Mouse (Mus musculus) embryo, embryonic 10.5 days (tissue): ENCODE results near the gene Mrps15.
"Not testable (repeated sequence)": the region's sequence is repeated elsewhere in the genome, so short reads cannot be mapped to it uniquely, and the experiment has no call there.

Source experiments
- DNase-seq: peaks from one replicate; pipeline ENCODE4 v3.0.0-alpha.2; 2015; ENCODE audit warnings: low spot score

The Mrps15 gene

GRCm38 (mm10) chr4:126077833-126078232, 31.1 kb downstream of the Mrps15 start:
- DNase-seq = no peak

- no peak for DNase-seq
These were observed 32.5 kb downstream of the Mrps15 start for GRCm38 (mm10) chr4:126079266-126079665.

- DNase-seq = no peak
These were observed 34.9 kb downstream of the Mrps15 start for GRCm38 (mm10) chr4:126081601-126082000.

- DNase-seq = no peak
These were observed 36.3 kb downstream of the Mrps15 start for GRCm38 (mm10) chr4:126083021-126083420.

- DNase-seq = no peak
These were observed 37.7 kb downstream of the Mrps15 start for GRCm38 (mm10) chr4:126084382-126084781.

- DNase-seq = peak; percentile 92
These were observed 39.4 kb downstream of the Mrps15 start for GRCm38 (mm10) chr4:126085996-126086576.

GRCm38 (mm10) chr4:126090101-126090847, 43.5 kb downstream of the Mrps15 start:
- DNase-seq = no peak

- no peak for DNase-seq
These were observed 44.1 kb downstream of the Mrps15 start for GRCm38 (mm10) chr4:126090848-126091124.

- DNase-seq = no peak
These were observed 45.1 kb downstream of the Mrps15 start for GRCm38 (mm10) chr4:126091873-126092272.

GRCm38 (mm10) chr4:126095622-126096430, 49.1 kb downstream of the Mrps15 start:
- not testable (repeated sequence) for DNase-seq

GRCm38 (mm10) chr4:126096464-126097111, 49.9 kb downstream of the Mrps15 start, which contains the start of gene Lsm10:
Gene Lsm10, plus strand, starts transcription at chr4:126096623.
- peak; percentile 98 for DNase-seq

- no peak for DNase-seq
These were observed 51.1 kb downstream of the Mrps15 start for GRCm38 (mm10) chr4:126097711-126098253.

- no peak for DNase-seq
These were observed 52.6 kb downstream of the Mrps15 start for GRCm38 (mm10) chr4:126099365-126099764.

- no peak for DNase-seq
These were observed 54.0 kb downstream of the Mrps15 start for GRCm38 (mm10) chr4:126100764-126101163.

GRCm38 (mm10) chr4:126102061-126102841, 55.5 kb downstream of the Mrps15 start:
- peak; percentile 22 for DNase-seq

- DNase-seq = peak; percentile 78
These were observed 56.4 kb downstream of the Mrps15 start for GRCm38 (mm10) chr4:126103057-126103581.

- DNase-seq = peak; percentile 99
These were observed 56.9 kb downstream of the Mrps15 start, which contains the start of gene Stk40 for GRCm38 (mm10) chr4:126103590-126104068. Gene Stk40, plus strand, starts transcription at chr4:126103957.

- peak; percentile 29 for DNase-seq
These were observed 57.7 kb downstream of the Mrps15 start for GRCm38 (mm10) chr4:126104261-126105075.
